Mouse (Mus musculus) adrenal gland, adult 2 months (tissue): ENCODE measurements around the gene Prokr1. TPM values are rescaled to one million over a fixed set of nuclear protein-coding genes. Genes with fewer than 3 reads are reported as not detected.

Experiments
- polyA plus RNA-seq: library from polyadenylated mRNA; depleted of rRNA; stranded (reverse); fragments of >200 nt; gene quantifications from 2 replicates; pipeline ENCODE4 v1.2.3, GENCODE M21; 2012; rRNA removed
- total RNA-seq, 2 experiments: library from RNA; stranded (reverse); gene quantifications; 2 replicates each; pipeline ENCODE4 v1.2.3; 2021

Gene Prokr1
- total and polyA plus RNA-seq, 3 experiments = 0.13 to 0.93 (median 0.37) TPM

Other genes with a start within 250 kb of the Prokr1 start
- gene Gkn1, start 239.8 kb downstream of the Prokr1 start, total RNA-seq = not detected
- gene Gkn1, start 239.8 kb downstream of the Prokr1 start, polyA plus RNA-seq = 0.16 and 3.5 TPM in 2 replicates
- gene Gkn2, start 217.4 kb downstream of the Prokr1 start, total RNA-seq = not detected
- gene Gkn2, start 217.4 kb downstream of the Prokr1 start, polyA plus RNA-seq = 1.8 TPM in 1 of 2 replicates, not detected in the other
- gene Gkn3, start 201.8 kb downstream of the Prokr1 start, total RNA-seq = under 1 TPM; 0.58 to 0.59 TPM
- gene Gkn3, start 201.8 kb downstream of the Prokr1 start, polyA plus RNA-seq = 0.28 and 0.69 TPM in 2 replicates
- not detected for gene Bmp10, start 161.7 kb downstream of the Prokr1 start, total RNA-seq
- not detected in 2 replicates for gene Bmp10, start 161.7 kb downstream of the Prokr1 start, polyA plus RNA-seq
- gene Arhgap25, start 57.5 kb downstream of the Prokr1 start, total RNA-seq = 1 to 10 TPM; 3.1 TPM
- 0.39 and 0.49 TPM in 2 replicates for gene Arhgap25, start 57.5 kb downstream of the Prokr1 start, polyA plus RNA-seq
- gene Aplf, start 81.5 kb upstream of the Prokr1 start, total RNA-seq = 1 to 10 TPM; 5.5 to 7.4 TPM
- 2.5 and 3.7 TPM in 2 replicates for gene Aplf, start 81.5 kb upstream of the Prokr1 start, polyA plus RNA-seq
- 1 to 10 TPM in 1 of 2 experiments, under 1 TPM in 1; 0.63 to 1.1 TPM for gene Efcc1, start 140.1 kb upstream of the Prokr1 start, total RNA-seq
- 1.1 and 1.4 TPM in 2 replicates for gene Efcc1, start 140.1 kb upstream of the Prokr1 start, polyA plus RNA-seq
- under 1 TPM in 1 of 2 experiments, not detected in 1; 0.45 TPM for gene Gp9, start 187.3 kb upstream of the Prokr1 start, total RNA-seq
- gene Gp9, start 187.3 kb upstream of the Prokr1 start, polyA plus RNA-seq = 0.84 and 1.0 TPM in 2 replicates
- gene Rab43, start 221.4 kb upstream of the Prokr1 start, total RNA-seq = 10 to 100 TPM; 28.0 to 28.2 TPM
- gene Rab43, start 221.4 kb upstream of the Prokr1 start, polyA plus RNA-seq = 27.6 and 30.6 TPM in 2 replicates
- 1 to 10 TPM; 2.5 TPM for gene Gm45140, start 245.1 kb upstream of the Prokr1 start, total RNA-seq
- gene Gm45140, start 245.1 kb upstream of the Prokr1 start, polyA plus RNA-seq = 0.02 and 0.15 TPM in 2 replicates
- 10 to 100 TPM; 44.4 to 55.6 TPM for gene Isy1, start 248.1 kb upstream of the Prokr1 start, total RNA-seq
- 3.1 and 3.8 TPM in 2 replicates for gene Isy1, start 248.1 kb upstream of the Prokr1 start, polyA plus RNA-seq